Mouse (Mus musculus) hematopoietic stem cell, adult 5-6 weeks (primary cell): ENCODE data around the gene Mnd1. TPM values are rescaled to one million over a fixed set of nuclear protein-coding genes. Genes with fewer than 3 reads are reported as not detected.

ENCODE experiments used
- ATAC-seq, 2 experiments: fragments of 125-278 bp in 1 of 2; replicated peaks in 1 of 2; 2 replicates each; pipeline ENCODE4 v1.8.0; 2016 to 2017; ENCODE audit warnings: inconsistent platforms in 2 of 2, mild to moderate bottlenecking in 2 of 2, moderate number of reproducible peaks in 2 of 2, low read depth in 1 of 2, moderate TSS enrichment in 1 of 2; ENCODE audit not compliant: low FRiP score in 2 of 2, poor library complexity in 2 of 2, severe bottlenecking in 2 of 2, insufficient read depth in 1 of 2, low TSS enrichment in 1 of 2
- total RNA-seq: library from RNA; stranded (forward); fragments of 172-1452, 232-1000 nt; gene quantifications from 2 replicates; pipeline ENCODE4 v1.2.3, GENCODE M21; 2017

Gene Mnd1
- total RNA-seq, 1 experiment from 2014 or later, result 27.5 TPM

DNA sequence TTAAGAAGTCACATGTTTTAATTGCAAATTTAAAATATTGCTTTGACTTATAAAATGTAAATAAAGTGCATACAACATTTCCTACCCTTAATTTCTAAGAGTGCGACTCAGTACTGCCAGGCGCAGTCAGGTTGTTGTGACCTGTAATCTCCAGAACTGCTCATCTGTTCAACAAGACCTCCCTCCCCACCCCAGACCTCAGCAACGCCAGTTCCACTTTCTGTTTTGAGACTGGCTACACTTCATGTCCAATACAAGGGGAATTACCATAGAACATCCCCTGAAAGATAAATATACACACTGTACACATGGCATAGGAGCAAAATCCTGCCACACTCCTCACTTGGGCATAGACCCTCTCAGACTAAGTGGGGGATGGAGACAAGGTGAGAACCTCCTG lies 28.9 kb downstream of the Mnd1 start:
- peak in 1 of 2 experiments; percentile 13; a peak in 1 of 4 replicates for ATAC-seq

DNA sequence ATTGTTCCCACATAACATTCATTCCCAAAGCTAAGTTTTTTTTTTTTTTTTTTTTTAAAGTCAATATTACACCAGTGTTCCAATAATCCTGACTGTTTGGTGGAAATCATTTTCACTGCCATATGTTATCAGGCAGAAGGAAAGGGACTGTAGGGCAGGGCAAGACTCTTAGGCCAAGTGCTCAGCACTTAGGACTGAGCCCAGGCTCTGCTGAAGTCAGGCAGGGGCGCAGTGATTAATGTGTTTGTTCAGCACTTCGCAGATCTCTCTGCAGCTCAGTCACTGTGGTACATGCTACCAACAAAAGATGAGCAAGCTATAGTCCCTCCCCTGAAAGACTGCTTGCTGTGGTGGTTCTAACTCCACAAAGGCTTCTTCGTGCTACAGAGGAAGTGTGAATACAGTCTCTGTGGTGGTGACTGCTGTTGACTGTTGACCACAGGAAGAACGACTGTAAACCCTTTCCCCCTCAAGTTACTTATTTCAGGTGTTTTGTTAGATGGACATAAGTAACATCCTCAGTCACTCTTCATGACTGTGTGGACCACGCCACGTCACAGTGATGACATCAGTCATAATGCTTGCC lies 29.8 kb downstream of the Mnd1 start:
- peak; percentile 31 to 60; a peak in 3 of 4 replicates for ATAC-seq

DNA sequence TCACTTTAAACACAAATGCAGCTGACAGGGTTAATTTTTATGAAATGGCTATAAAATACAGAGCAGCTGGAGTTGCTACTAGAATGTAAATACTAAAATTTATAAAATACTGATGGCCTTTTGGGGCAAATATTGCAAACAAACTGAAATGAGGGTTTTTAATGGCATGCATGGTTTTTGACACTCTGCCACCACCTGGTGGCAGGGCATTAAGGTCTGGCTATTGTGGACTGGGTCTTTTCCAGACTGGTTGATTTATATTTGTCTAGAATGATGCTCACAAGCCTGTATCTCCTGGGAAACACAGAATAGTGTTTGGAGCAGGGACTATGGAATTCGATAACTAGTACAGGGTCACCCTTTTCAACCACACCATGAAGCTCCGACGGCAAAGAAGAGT lies 32.1 kb downstream of the Mnd1 start:
- 0 out of 4 replicates have a peak, but pooled peaks of 1 of the 2 experiments have one; percentile 36 for ATAC-seq

DNA sequence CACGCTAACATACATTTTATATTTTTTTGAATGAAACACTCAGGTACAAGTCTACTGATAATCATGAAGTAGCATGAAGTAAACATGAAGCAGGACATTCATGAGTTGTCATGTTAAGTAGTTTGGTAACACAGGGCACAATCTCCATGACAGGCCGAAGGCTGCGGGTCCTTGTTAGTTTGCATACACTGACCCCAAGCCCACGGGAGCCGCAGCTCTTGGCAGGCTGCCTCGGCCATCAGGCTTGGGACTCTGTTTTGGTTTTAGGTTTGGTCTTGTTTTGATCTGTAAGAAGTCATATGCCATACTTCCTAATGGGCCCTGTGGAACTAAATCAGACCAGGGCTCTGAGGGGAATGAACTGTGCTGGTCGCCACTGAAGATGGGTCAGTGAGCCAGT lies 36.9 kb downstream of the Mnd1 start:
- no peak for ATAC-seq

DNA sequence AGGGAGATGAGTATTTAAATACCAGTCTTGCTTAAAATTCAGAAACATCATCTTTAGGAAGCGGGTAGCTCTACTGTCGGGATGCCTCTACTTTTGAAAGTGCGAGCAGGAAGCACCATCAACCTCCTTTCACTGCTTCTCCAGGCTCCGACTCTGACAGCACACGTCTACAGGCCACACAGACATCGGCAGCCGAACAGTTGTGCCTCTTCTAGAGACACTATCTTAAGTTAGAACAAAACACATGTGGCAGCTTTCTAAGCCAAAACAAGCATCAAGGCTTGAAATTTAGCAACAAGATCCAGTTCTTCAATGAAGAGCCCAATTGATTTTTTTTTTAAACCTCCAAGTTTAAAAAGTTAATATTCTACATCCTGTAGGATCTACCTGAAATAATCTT lies 37.4 kb downstream of the Mnd1 start:
- ATAC-seq, result no peak

DNA sequence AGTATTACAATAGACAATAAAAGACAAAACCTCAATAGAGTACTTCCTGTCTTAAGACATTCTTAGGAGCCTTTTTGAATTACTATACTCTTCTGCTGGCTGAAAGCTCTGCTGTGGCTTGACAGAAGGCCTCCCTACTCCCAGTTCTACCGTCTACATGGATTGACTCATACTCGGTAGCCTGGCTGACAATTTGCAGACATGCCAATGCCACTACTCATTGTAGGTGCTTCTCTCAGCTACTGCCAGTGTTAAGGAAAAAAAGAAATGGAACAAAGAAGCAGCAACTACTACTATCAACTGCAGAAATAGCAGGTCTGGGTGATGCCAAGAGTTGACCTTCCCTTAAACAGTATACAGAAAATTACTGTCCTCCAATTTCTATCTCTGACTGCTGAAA lies 47.0 kb downstream of the Mnd1 start:
- ATAC-seq, result no peak

DNA sequence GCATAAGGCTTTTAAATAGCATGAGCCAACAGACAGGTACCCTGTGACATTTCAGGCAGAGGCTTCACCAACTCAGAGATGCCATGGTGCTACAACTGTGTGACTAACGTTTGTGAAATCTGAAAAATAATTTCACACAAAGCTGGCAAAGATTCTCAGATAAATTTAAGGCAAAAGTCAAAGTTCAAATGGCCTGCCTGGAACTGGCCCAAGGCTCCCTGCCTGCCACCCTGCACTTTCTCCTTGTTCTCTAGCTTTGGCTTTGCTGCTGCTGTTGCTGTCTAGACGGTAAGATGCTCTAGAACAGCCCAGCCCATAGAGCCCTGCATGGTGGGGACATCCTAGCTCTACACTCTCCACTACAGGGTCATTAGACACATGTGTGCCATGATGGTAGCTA lies 49.5 kb downstream of the Mnd1 start:
- ATAC-seq, result no peak

DNA sequence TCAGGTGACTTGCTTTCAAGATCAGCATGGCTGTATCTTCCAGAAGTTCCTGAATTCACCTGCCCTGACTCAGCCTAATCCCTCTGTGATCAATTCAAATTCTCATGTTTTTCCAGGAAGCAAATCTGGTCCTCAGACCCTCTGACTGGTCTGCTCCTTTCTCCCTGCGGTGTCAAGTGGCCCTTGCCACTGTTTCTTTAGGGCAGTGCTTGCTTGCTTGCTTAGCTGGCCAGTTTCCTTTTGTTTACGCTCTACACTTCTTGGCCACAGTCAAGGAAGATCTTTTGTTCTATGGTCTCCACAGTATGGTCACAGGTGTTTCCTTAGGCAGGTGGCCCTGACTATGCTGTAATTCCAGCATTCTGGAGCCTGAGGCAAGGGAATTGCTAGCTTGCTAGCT lies 52.0 kb downstream of the Mnd1 start:
- no peak for ATAC-seq

DNA sequence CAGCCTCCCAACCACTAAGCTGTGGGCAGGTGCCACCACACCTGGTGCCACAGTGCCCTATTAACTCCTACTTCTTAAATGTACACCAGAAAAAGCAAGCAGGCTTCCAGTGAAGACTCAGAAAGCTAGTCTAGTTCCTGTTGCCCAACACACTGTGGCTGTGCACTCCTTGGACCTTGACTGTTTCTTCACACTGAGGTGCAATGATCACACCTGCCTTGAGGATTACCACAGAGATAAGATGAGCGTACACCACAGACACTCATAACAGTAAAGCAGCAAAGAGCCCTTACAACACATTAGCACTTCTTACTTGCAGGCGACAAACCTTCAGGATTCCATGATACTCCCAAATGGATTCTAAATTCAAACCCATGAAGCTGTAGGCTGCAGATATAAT lies 62.7 kb downstream of the Mnd1 start:
- peak; percentile 46 to 76; a peak in 3 of 4 replicates for ATAC-seq

DNA sequence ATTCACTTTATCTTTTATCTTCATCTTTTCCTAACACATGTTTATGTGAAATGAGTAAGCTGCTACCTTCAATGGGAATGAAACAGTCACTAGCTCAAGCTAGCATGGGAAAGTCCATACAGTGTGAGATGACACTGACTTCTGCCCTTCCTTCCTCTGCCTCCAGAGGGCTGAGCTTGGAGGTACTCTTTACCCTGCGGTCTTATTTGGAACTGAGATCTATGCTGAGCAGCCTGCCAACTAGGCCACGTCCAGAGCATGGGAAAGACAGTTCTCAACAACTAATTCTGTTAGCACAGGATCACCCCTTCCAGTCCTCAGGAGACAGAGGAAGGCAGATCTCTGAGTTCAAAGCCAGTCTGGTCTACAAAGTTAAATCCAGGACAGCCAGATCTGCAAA lies 64.6 kb downstream of the Mnd1 start:
- ATAC-seq, result peak in 1 of 2 experiments; percentile 62; a peak in 1 of 4 replicates

DNA sequence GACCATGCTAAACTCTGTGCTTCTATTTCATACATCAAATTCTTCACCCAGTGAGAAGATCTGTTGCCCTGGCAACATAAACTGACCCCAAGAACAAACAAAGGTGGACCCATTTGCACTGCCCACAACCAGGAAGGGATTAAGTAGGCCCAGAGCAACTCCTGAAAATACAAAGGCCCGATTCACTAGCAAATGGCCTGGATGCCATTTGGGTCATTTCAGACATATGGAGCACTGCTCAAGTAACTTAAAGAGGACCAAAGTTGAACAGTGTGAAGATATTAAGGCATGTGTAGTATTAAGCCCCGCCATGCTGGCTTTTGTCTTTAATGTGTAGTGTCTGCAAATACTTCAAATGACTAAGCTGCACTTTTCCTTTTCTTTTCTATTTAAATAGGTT lies 68.7 kb downstream of the Mnd1 start:
- ATAC-seq, result no peak

DNA sequence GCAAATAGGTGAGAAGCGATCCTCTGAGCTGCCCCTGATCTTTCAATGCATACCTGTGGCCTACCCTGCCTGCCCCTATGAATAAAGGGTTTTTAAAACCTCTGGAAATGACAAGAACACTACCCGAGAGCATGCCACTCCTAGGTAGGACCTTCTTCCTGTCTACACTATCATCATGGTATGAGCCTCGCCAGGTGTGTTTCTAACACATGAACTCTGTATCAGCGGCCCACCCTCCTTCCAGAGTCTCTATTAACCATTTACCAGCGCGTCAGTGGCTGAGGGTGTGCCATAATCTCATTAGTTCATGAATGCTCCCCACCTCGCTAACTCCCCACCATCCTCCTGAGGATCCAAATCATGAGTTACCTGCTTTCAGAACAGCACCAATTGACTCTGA lies 69.2 kb downstream of the Mnd1 start:
- ATAC-seq, result no peak

DNA sequence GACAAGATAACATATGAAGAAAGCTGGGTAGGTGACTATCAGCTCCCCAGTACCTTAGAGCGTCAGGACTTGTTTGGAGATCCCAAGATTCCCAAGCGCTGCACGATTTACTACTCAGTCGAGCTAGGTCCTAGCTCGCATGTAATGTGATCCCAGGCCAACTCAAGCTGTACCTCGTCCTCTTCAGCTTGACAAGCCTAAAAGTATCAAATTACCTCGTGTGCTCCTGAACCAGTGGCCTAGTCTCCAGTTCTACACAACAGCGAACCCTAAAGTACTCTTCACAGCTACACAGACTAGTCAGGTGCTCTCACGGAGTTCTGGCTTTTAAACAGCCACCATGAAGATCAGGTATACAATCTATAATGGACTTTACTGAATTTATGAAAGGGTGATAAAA lies 70.2 kb downstream of the Mnd1 start:
- ATAC-seq, result no peak

DNA sequence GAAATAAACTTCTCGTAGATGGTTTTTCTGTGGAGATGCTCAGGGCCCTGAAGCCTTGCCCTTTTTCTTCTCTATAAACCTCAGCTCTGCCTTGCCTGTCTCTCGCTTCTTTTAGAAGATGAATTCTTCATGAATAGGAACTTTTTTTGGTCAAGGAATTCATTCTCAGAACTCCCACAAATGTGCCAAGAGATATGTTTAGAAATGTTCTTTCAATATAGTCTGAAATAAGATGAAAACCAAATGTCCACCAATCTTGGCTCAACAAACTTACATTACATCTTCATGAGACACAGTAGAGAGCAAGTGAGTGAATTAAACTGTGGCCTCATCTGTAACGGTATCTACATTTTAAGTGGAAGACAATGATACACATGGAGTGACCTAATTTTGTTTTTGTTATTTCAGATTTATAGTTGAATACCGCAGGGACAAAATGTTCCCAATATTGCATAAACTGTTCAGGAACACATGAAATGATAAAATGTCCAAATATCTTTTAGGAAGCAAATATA lies 74.3 kb downstream of the Mnd1 start:
- no peak for ATAC-seq

DNA sequence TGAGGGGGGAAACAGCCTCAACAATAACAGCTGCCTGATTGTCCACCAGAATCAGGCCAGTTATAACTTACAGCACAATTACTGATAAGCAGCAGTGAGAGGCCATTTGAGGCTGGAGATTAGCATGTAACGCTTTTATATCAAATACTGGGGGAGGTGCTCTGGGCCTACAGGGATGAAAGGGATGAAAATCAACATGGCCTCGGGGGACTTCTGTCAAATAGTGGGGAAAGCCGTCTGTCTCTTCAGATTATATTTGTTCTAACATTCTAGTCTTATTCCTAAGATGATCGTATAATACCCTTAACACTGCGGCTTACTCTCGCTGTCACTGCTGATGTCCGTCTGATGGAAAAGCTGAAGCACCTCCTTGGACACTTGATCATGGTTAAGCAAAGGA lies 75.5 kb downstream of the Mnd1 start:
- ATAC-seq, result no peak

DNA sequence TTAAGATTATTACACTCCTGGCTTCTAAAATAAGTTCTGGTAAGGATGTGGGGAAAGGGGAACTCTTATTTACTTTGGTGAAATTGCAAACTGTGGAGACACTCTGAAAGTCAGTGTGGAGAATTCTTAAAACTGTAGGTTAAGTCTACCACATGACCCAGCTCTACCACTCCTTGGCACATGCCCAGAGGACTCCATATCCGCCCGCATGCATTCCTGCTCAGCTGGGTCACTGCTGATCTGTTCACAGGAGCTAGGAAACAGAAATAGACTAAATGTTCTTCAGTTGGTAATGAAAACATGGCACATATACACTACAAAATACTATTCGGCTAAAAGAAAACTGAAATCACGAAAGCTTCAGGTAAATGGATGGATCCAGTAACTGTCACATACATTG lies 78.1 kb downstream of the Mnd1 start:
- no peak for ATAC-seq

DNA sequence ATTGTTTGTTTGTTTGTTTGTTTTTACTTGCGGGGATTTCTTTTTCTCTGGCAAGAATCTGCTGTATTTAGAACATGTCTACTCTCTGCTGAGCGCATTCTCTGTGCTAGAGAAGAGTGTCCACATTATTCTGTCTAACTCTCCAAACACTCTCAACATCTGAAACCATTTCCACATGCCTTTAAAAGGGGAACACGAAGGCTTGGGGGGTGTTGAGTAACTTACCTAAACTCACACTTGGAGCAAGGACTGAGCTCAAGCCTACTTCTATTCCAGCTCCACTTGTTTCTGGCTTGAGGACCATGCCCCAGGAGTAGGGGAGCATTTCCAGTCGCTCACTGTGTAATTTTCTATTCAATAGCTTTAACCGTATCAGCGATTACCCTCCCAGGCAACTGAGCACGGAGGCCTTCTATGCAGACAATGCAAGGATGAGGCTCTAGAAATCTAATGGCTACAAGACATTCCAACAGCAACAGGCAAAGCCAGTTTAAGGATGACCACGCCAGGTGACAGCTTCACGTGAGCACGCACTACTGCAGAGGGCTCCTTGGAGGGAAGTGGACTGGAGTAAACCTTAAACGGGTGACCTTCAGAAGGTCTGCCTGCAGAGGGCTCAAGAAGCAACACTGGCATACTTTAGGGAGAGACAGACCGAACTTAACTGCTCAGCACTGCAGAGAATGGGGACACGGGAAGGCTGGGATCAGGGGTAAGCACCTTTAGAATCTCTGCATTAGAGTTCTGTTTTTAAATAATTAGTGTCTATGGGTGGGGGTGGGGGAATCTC lies 78.8 kb downstream of the Mnd1 start:
- peak in 1 of 2 experiments; percentile 59; a peak in 1 of 4 replicates for ATAC-seq

DNA sequence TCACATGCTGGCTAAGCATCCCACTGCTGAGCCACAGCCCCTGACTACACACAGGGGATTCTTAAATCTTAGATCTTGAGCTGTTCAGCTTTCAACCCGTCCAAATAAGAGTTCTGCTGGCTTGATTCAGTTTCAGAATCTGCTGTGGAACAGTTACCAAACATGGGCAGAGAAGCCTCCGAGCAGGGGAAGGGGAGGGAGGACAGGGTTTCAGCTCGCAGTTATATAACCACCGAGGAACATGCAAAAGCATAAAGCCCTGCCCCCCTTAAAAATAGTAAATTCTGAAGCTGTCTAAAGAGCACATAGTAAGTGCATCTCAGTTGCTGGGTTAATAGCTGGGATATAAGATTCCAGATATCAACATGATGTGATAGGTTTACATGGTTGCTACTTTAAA lies 80.1 kb downstream of the Mnd1 start:
- ATAC-seq, result no peak

DNA sequence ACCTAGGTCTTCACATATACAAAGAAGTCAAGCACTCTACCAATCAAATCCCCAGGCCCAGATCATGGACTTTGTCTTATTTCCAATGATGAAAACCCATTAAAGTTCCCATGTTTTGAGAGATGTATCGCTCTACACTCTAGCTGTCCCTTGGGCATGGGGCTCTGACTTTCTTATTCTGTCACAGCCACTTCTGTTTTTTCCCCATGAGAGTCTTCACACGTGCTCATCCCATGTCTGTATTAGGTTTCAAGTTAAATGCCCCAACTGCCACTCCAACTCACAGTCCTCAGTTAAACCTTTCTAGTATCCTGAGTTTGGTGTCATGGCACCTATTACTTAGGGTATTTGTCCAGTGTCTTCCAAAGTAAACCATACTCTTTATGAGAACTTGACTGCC lies 80.8 kb downstream of the Mnd1 start:
- ATAC-seq, result no peak
